Mouse (Mus musculus): ENCODE measurements around the gene Pdx1. TPM values are rescaled to one million over a fixed set of nuclear protein-coding genes. Genes with fewer than 3 reads are reported as not detected.
A peak's percentile ranks its signal among the peaks of the same experiment; 100 is the strongest.

Gene Pdx1
- polyA plus RNA-seq, 1 experiment, result not detected

DNA sequence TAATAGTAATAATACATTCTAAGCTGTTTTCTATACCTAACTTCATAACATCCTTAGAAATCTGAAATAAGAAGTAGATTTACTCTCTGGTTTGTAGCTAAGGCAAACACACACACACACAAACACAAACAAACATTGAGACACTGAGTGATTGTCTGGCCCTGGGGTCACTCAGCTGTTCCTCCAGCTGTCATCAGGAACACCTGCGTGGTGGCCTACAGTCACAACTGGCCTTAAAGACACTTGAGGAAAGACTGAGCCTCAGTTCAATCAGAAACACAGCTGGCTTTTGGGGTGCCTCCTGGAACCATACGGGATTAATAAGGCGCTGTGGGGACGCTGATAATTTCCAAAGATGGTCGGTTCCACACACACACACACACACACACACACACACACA, 27.5 kb downstream of the Pdx1 start:
- TF ChIP-seq POLR2A (IDR thresholded peaks at IDR 0.05; ENCODE audit: control insufficient read depth, extremely low read depth, insufficient read depth, low read length, poor library complexity) (no peak), CTCF (IDR thresholded peaks at IDR 0.05; ENCODE audit: borderline replicate concordance, control insufficient read depth, extremely low read depth, insufficient read depth, low read length, poor library complexity) (no peak)
- 74% methylated on average over 5 of the region's 5 CpGs for WGBS
- H3K27me3 ChIP-seq (ENCODE audit: control insufficient read depth, insufficient read depth, low read length), result peaks cover 25% of the 10 kb centered on the region
- no peak overlapping the region for H3K27ac ChIP-seq (ENCODE audit: control insufficient read depth, insufficient read depth, low read length)
- DNase-seq, result no peak
- H3K36me3 ChIP-seq (ENCODE audit: control insufficient read depth, insufficient read depth, low read length), result no peaks in the 10 kb centered on the region
- no peaks in the 10 kb centered on the region for H3K4me1 ChIP-seq (replicated peaks; ENCODE audit: control insufficient read depth, insufficient read depth, low read length)
- H3K4me3 ChIP-seq (ENCODE audit: control insufficient read depth, insufficient read depth, low read length), result no peak overlapping the region

DNA sequence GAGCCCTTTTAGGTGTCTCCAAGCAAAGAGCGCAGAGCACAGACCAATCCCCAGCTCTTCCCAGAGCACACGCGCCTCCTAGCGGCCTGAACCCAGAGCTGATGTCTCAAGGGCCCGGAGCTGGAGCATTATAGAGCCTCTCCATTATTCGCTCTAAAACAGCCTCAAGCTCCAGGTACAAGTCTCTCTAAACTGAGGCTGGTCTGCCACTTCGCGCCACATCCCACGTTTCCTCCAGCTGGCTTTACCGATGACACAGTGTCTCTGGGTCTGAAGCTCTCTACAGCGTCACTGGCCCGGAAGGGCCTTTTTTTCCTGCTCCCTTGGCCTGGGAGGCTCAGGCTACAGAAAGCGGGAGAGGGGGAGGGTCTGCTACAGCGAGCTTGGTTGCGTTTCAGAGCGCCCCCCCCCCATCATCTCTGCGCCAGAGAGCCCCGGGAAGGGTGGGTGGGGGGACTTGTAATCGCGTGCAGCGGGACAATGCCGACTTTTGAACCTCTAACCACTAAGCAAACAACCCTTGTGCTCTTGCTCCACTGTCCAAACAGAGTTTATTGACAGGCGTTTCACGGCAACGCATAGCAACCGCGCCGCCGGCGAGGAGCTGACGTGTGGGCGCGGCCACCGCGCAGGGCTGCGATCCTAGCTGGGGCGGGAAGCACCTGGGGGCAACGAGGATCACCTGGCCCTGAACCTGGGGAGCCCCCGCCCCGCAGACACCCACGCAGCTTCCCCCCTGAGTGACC, 29.7 kb downstream of the Pdx1 start:
- no peaks in the 10 kb centered on the region for H3K4me1 ChIP-seq (replicated peaks; ENCODE audit: control insufficient read depth, insufficient read depth, low read length)
- H3K27ac ChIP-seq (ENCODE audit: control insufficient read depth, insufficient read depth, low read length), result no peak overlapping the region
- TF ChIP-seq POLR2A (IDR thresholded peaks at IDR 0.05; ENCODE audit: control insufficient read depth, extremely low read depth, insufficient read depth, low read length, poor library complexity) (no peak), CTCF (IDR thresholded peaks at IDR 0.05; ENCODE audit: borderline replicate concordance, control insufficient read depth, extremely low read depth, insufficient read depth, low read length, poor library complexity) (peak; percentile 52; the same call in 1 of the 2 replicates)
- H3K36me3 ChIP-seq (ENCODE audit: control insufficient read depth, insufficient read depth, low read length), result no peaks in the 10 kb centered on the region
- H3K27me3 ChIP-seq (ENCODE audit: control insufficient read depth, insufficient read depth, low read length), result peaks cover 29% of the 10 kb centered on the region
- 4% methylated on average over 41 of the region's 41 CpGs for WGBS
- H3K4me3 ChIP-seq (ENCODE audit: control insufficient read depth, insufficient read depth, low read length), result no peak overlapping the region
- DNase-seq, result peak; percentile 37

DNA sequence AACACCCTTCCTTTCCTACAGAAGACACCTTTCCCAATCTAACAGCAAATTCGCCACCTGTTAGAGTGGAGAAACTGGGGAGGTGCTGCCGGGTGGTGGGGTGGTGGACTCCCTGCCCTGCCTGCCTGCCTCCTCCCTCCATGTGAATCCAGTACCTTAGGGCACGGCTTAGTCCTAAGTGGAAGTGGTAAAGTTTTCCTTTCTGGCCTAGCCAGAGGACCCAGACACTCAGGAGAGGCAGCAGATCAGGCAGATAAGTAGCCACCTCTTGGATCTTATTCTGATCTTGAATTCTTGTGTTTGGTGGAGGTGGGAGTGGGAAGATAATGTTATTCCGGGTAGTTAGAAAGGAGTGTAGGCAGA, 30.2 kb downstream of the Pdx1 start:
- H3K27me3 ChIP-seq (ENCODE audit: control insufficient read depth, insufficient read depth, low read length), result peaks cover 31% of the 10 kb centered on the region
- H3K4me1 ChIP-seq (replicated peaks; ENCODE audit: control insufficient read depth, insufficient read depth, low read length), result no peaks in the 10 kb centered on the region
- no peaks in the 10 kb centered on the region for H3K36me3 ChIP-seq (ENCODE audit: control insufficient read depth, insufficient read depth, low read length)
- H3K27ac ChIP-seq (ENCODE audit: control insufficient read depth, insufficient read depth, low read length), result no peak overlapping the region
- whole genome bisulfite sequencing, result 12% methylated on average over 4 of the region's 4 CpGs
- TF ChIP-seq POLR2A (IDR thresholded peaks at IDR 0.05; ENCODE audit: control insufficient read depth, extremely low read depth, insufficient read depth, low read length, poor library complexity) (no peak), CTCF (IDR thresholded peaks at IDR 0.05; ENCODE audit: borderline replicate concordance, control insufficient read depth, extremely low read depth, insufficient read depth, low read length, poor library complexity) (no peak)
- no peak overlapping the region for H3K4me3 ChIP-seq (ENCODE audit: control insufficient read depth, insufficient read depth, low read length)
- DNase-seq, result no peak

DNA sequence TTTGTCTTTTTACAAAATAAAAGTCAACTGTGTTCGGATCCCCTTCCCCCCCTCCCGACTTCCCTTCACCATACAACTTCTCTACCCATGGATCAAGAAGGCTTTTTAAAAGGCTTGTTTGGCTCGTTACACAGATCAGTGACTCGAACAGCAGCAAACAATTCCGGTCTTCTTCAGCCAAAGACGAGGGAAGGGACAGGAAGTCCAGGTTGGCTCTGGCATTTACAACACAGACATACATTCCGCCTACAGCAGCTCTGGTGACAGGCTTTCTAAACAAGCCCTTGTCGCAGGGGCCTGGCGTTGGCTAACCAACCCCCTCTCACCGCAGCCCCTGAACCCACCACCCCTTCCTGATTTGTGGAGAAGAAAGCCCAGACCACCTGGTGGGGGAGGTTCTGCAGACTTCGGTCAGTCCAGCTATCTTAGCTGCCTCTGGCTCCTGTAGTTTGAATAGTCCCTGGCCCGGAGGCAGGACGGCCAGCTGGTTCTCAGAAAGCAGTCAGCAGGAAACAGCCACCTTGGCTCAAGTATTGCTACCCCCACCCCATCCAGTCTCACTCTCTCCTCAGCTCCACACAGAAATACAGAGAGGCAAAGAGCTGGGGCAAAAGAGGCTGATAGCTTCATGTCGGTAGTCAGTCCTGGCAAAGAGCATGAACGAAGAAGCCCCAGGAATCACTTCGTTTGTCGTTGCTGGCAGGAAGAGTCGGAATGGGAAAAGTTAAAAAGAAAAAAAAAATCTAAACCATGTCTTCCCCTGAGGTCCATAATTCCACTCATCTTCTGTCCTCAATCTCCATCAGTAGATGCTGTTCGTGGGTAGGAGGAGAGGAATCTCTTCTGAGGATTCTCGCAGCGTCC, 31.4 kb downstream of the Pdx1 start:
- DNase-seq, result no peak
- TF ChIP-seq CTCF (IDR thresholded peaks at IDR 0.05; ENCODE audit: borderline replicate concordance, control insufficient read depth, extremely low read depth, insufficient read depth, low read length, poor library complexity) (no peak), POLR2A (IDR thresholded peaks at IDR 0.05; ENCODE audit: control insufficient read depth, extremely low read depth, insufficient read depth, low read length, poor library complexity) (no peak)
- Histone ChIP-seq H3K36me3 (ENCODE audit: control insufficient read depth, insufficient read depth, low read length) (no peaks in the 10 kb centered on the region), H3K4me1 (replicated peaks; ENCODE audit: control insufficient read depth, insufficient read depth, low read length) (no peaks in the 10 kb centered on the region), H3K4me3 (ENCODE audit: control insufficient read depth, insufficient read depth, low read length) (no peak overlapping the region), H3K27ac (ENCODE audit: control insufficient read depth, insufficient read depth, low read length) (no peak overlapping the region), H3K27me3 (ENCODE audit: control insufficient read depth, insufficient read depth, low read length) (peaks cover 40% of the 10 kb centered on the region)
- WGBS, result 8% methylated on average over 21 of the region's 21 CpGs

DNA sequence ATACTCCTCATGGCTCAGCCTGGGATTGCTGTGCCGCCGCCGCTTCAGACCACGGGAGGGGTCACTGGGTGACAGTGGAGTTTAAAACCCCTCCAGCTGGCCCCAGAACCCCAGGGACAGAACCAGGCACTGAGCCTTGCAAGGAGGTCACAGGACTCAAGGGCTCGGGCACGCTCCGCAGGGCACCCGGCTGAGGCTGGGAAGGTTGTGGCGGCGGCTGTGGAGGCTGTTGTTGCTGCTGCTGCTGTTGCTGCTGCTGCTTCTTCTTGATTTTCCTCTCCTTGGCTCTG, 32.0 kb downstream of the Pdx1 start:
- TF ChIP-seq POLR2A (IDR thresholded peaks at IDR 0.05; ENCODE audit: control insufficient read depth, extremely low read depth, insufficient read depth, low read length, poor library complexity), result no peak
- no peak for TF ChIP-seq CTCF (IDR thresholded peaks at IDR 0.05; ENCODE audit: borderline replicate concordance, control insufficient read depth, extremely low read depth, insufficient read depth, low read length, poor library complexity)
- H3K27ac ChIP-seq (ENCODE audit: control insufficient read depth, insufficient read depth, low read length), result no peak overlapping the region
- peaks cover 45% of the 10 kb centered on the region for H3K27me3 ChIP-seq (ENCODE audit: control insufficient read depth, insufficient read depth, low read length)
- 23% methylated on average over 10 of the region's 10 CpGs for whole genome bisulfite sequencing
- H3K4me1 ChIP-seq (replicated peaks; ENCODE audit: control insufficient read depth, insufficient read depth, low read length), result no peaks in the 10 kb centered on the region
- DNase-seq, result no peak
- H3K36me3 ChIP-seq (ENCODE audit: control insufficient read depth, insufficient read depth, low read length), result no peaks in the 10 kb centered on the region
- H3K4me3 ChIP-seq (ENCODE audit: control insufficient read depth, insufficient read depth, low read length), result no peak overlapping the region

DNA sequence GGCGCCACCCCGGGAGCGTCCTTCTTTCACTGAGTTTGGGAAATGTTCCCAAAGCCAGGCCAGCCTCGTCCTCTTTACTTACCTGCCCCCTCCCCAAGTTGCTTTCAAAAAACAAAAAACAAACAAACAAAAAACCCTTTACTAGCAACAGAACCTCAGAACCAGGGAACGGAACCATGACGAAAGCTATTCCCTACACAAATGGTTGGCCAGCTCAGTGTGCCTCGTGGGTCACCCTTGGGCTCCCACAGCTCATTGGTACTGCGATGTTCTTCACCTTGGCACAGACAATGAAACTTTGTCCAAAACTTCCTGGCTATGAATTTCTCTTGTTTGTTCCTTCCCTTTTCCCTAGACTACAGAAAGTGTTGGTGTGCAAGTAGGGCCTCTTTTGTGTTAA, 32.4 kb downstream of the Pdx1 start:
- Histone ChIP-seq H3K27ac (ENCODE audit: control insufficient read depth, insufficient read depth, low read length) (no peak overlapping the region), H3K27me3 (ENCODE audit: control insufficient read depth, insufficient read depth, low read length) (peaks cover 49% of the 10 kb centered on the region), H3K36me3 (ENCODE audit: control insufficient read depth, insufficient read depth, low read length) (no peaks in the 10 kb centered on the region), H3K4me3 (ENCODE audit: control insufficient read depth, insufficient read depth, low read length) (no peak overlapping the region), H3K4me1 (replicated peaks; ENCODE audit: control insufficient read depth, insufficient read depth, low read length) (no peaks in the 10 kb centered on the region)
- 29% methylated on average over 8 of the region's 8 CpGs for WGBS
- TF ChIP-seq POLR2A (IDR thresholded peaks at IDR 0.05; ENCODE audit: control insufficient read depth, extremely low read depth, insufficient read depth, low read length, poor library complexity) (no peak), CTCF (IDR thresholded peaks at IDR 0.05; ENCODE audit: borderline replicate concordance, control insufficient read depth, extremely low read depth, insufficient read depth, low read length, poor library complexity) (no peak)
- DNase-seq, result no peak
